Mouse (Mus musculus): Measurements from ENCODE around the gene Golt1a. TPM values are rescaled to one million over a fixed set of nuclear protein-coding genes. Genes with fewer than 3 reads are reported as not detected.

The Golt1a gene
- polyA plus RNA-seq, 1 experiment from 2014 or later: not detected

DNA sequence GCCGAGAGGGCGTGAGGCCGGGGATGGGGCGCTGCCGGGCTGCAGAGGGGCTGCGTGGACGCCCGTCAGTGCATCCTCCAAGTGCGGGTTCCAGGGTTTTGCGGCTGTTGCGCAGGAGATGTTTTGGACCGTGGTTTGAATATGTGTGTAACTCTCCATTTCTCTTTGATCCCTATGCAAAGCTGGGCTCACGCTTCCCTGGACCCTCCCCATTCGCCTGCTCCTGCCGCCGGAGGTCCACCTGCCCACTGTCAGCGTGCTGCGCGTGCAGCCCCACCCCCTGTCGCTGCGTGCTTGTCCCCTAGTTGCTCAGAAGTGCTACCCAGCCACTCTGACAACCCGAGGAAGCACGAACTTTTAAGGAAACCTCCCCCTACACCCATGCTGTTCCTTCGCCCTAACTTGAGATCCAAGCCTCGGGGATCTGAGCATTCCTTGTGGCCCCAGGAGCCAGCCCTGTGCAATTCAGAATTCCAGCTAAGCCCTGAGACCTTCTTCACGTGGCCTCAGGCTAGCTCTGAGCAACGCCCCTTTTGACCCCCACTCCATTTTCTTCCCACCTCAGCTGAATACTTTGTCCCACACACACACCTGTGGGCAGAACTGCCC, 54.5 kb downstream of the Golt1a start:
- H3K36me3 ChIP-seq: no peaks in the 10 kb centered on the region
- 3% methylated on average over 27 of the region's 27 CpGs for WGBS
- ATAC-seq (ENCODE audit: insufficient number of reproducible peaks, low FRiP score): no peak
- H3K9ac ChIP-seq: peak overlapping the region; percentile 68
- no peaks in the 10 kb centered on the region for H3K9me3 ChIP-seq (replicated peaks)
- H3K27ac ChIP-seq (ENCODE audit: poor library complexity, severe bottlenecking): no peak overlapping the region
- peaks cover 36% of the 10 kb centered on the region for H3K27me3 ChIP-seq (replicated peaks)
- peak overlapping the region; percentile 88 for H3K4me2 ChIP-seq
- peaks cover 45% of the 10 kb centered on the region for H3K4me1 ChIP-seq (replicated peaks)
- peak overlapping the region; percentile 61 for H3K4me3 ChIP-seq

DNA sequence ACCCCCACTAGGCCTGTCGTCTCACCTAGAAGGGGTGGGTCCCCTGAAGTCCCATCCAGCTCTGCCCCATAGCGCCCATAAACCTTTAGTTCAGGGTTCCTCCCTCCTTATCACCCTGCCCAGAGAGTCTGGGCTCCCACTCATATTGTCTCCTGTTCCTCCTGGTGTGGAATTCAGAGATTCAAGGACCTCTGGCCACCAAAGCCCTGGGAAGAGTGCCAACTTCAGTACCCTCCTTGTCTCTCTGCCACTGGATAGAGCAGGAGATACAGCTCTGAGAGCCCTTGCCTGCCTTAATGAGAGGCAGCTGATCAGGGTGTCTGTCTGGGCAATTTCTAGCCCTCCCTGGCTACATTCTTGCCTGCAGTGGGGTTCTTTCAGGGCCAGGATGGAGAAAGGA, 55.3 kb downstream of the Golt1a start:
- 34% methylated on average over 2 of the region's 2 CpGs for WGBS
- peaks cover 45% of the 10 kb centered on the region for H3K4me1 ChIP-seq (replicated peaks)
- no peaks in the 10 kb centered on the region for H3K9me3 ChIP-seq (replicated peaks)
- H3K4me2 ChIP-seq: no peak overlapping the region
- H3K4me3 ChIP-seq: no peak overlapping the region
- ATAC-seq (ENCODE audit: insufficient number of reproducible peaks, low FRiP score): no peak
- H3K9ac ChIP-seq: no peak overlapping the region
- no peaks in the 10 kb centered on the region for H3K36me3 ChIP-seq
- H3K27me3 ChIP-seq (replicated peaks): peaks cover 34% of the 10 kb centered on the region
- H3K27ac ChIP-seq (ENCODE audit: poor library complexity, severe bottlenecking): no peak overlapping the region

DNA sequence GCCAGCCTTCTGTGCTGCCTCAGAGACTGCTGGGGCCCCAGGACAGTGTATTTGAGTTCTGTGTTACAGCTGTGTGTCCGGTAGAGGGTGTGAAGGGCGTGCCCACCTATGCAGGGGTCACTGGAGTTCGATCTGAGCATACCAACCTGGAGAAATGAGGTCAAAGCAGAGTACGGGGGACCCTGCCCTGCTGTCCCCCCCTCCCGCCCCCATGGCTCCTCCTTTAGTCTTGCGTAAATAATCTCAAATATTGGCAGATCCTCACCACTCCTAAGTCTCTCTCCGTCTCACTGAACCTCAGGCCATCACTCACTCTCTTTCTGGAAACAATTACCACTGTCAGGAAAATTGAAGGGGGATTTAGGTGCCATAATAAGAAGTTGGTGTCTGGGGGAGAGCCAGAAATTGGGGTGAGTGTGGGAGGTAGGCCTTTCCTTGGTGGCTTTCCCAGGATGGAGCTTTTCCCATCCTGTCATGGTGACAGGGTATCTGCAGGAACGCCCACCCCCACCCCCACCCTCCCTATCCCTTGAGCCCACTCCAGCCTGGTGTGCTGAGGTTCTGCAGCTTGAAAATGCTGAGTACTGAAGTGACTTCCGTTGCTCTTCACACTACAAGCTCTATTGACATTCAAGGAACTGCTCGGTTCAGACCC, 57.5 kb downstream of the Golt1a start:
- ATAC-seq (ENCODE audit: insufficient number of reproducible peaks, low FRiP score): no peak
- Histone ChIP-seq H3K4me1 (replicated peaks) (peaks cover 45% of the 10 kb centered on the region), H3K9ac (no peak overlapping the region), H3K9me3 (replicated peaks) (no peaks in the 10 kb centered on the region), H3K4me3 (no peak overlapping the region), H3K4me2 (0 out of 2 replicates have a peak overlapping the region, but pooled peaks have one; percentile 35), H3K27me3 (replicated peaks) (peaks cover 34% of the 10 kb centered on the region), H3K27ac (ENCODE audit: poor library complexity, severe bottlenecking) (no peak overlapping the region), H3K36me3 (no peaks in the 10 kb centered on the region)
- WGBS: 51% methylated on average over 10 of the region's 10 CpGs

DNA sequence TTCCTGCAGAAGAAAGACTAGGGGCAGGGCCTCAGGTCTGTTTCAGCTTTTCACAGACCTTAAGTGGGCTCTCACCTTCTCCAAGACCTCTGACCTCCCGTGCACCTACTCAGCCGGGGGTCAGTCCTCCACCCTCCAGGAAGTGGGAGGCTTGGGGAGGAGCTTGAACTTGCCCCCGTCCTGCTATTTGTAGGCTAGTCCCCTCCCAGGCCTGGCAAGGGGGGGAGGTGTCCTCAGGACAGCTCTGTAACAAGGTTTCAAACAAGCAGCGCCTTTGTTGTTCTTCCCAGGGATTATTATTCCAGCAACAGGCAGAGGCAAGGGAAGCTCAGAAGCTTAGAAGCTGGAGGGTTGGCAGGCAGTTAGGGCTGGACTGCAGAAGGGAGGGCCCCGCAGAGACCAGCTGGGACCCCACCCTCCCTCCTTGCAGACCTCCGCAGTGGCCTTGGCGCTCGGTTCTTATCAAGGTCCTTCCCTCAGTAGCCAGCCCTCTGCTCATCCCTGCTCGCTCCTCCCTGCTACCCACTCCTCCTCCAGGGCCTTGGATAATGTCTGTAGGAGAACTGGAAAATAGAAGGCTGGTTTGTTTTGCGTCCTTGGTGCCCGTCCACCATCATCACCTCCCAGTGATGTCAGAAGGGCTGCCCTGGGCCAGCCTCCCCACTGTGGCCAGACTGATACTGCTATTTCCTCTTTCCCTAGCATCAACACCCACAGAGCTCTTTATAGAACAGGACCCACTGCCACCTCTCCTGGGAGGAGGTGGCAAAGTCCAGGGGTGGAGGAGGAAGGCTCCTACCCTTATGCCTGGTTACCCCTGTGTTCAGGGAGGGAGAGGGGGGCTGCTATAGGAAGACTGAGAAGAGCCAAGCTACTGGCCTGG, 58.2 kb downstream of the Golt1a start:
- H3K27ac ChIP-seq (ENCODE audit: poor library complexity, severe bottlenecking): no peak overlapping the region
- H3K9me3 ChIP-seq (replicated peaks): no peaks in the 10 kb centered on the region
- 6% methylated on average over 8 of the region's 11 CpGs for WGBS

DNA sequence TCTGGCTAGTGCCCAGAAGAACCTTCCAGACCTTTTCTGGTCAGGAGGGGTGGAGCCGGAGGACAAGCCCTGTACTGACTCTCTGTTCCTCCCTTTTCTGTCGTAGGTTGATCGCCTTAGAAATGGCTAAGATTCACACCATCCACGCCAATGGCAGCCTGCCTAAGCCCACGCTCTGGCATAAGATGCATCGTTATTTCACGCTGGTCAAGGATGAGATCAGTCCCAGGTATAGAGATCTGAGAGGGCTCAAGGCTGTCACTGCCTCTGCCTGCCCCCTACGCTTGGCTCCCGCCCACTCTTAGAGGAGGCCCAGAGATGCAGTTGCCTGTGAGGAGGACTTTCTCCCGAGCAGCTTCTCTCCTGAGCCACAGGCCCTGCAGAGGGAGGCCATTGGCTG, 59.0 kb downstream of the Golt1a start:
- 48% methylated on average over 10 of the region's 10 CpGs for WGBS
- Histone ChIP-seq H3K9ac (no peak overlapping the region), H3K27ac (ENCODE audit: poor library complexity, severe bottlenecking) (no peak overlapping the region), H3K4me2 (no peak overlapping the region), H3K4me3 (no peak overlapping the region), H3K9me3 (replicated peaks) (no peaks in the 10 kb centered on the region), H3K36me3 (no peaks in the 10 kb centered on the region), H3K27me3 (replicated peaks) (peaks cover 27% of the 10 kb centered on the region), H3K4me1 (replicated peaks) (peaks cover 47% of the 10 kb centered on the region)
- no peak for ATAC-seq (ENCODE audit: insufficient number of reproducible peaks, low FRiP score)

More for the DNA sequence above, 58.2 kb downstream of the Golt1a start:
- H3K4me3 ChIP-seq: no peak overlapping the region
- H3K27me3 ChIP-seq (replicated peaks): peaks cover 27% of the 10 kb centered on the region
- 0 out of 2 replicates have a peak, but pooled peaks have one; percentile 12 for ATAC-seq (ENCODE audit: insufficient number of reproducible peaks, low FRiP score)
- H3K9ac ChIP-seq: no peak overlapping the region
- H3K4me1 ChIP-seq (replicated peaks): peaks cover 52% of the 10 kb centered on the region
- peak overlapping the region; percentile 35 for H3K4me2 ChIP-seq
- H3K36me3 ChIP-seq: no peaks in the 10 kb centered on the region

DNA sequence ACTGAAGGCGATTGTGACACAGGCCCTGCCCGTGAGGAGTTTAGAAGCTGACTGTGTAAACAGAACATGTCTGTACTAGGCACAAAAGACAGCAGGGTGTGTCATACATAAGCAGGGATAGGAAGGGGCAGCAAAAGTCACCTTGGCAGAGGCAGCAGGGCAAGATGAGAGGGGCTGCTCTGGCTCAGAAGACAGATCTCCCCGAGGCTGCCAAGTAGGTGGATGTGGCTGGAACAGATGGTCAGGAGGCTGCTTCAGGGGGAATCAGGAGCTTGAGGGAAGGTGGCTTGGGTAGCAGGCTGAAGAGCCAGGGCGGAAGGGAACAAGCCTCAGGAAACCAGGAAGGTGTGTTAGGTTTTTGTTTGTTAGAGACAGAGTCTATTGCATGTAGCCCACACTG, 60.8 kb downstream of the Golt1a start:
- WGBS: 76% methylated on average over 4 of the region's 4 CpGs
- Histone ChIP-seq H3K9me3 (replicated peaks) (no peaks in the 10 kb centered on the region), H3K27me3 (replicated peaks) (peaks cover 10% of the 10 kb centered on the region), H3K4me2 (no peak overlapping the region), H3K9ac (no peak overlapping the region), H3K36me3 (no peaks in the 10 kb centered on the region), H3K27ac (ENCODE audit: poor library complexity, severe bottlenecking) (no peak overlapping the region), H3K4me1 (replicated peaks) (peaks cover 30% of the 10 kb centered on the region), H3K4me3 (no peak overlapping the region)
- no peak for ATAC-seq (ENCODE audit: insufficient number of reproducible peaks, low FRiP score)

DNA sequence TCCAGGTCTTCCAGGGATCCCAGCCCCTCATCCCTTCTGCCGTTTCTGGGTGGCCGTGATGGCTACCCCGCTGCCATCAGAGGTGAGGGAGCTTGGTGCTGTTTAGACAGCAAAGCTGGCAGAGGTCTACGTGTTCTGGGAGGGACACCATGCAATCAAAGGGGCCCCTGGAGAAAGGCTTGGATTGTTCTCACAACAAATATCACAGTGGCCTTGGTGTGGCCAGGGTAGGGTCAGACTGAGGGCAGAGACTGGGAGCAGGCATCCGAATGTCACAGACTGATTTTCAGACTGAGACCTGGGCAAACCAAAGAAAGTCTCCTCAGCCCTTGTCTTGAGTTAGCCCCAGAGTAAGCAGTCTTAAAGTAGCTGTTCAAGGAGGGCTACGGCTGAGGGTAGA, 61.8 kb downstream of the Golt1a start:
- Histone ChIP-seq H3K27ac (ENCODE audit: poor library complexity, severe bottlenecking) (no peak overlapping the region), H3K9me3 (replicated peaks) (no peaks in the 10 kb centered on the region), H3K9ac (no peak overlapping the region), H3K4me2 (no peak overlapping the region), H3K36me3 (no peaks in the 10 kb centered on the region), H3K4me1 (replicated peaks) (peaks cover 27% of the 10 kb centered on the region), H3K4me3 (no peak overlapping the region), H3K27me3 (replicated peaks) (no peaks in the 10 kb centered on the region; the same call in 1 of the 2 replicates)
- ATAC-seq (ENCODE audit: insufficient number of reproducible peaks, low FRiP score): no peak
- 64% methylated on average over 6 of the region's 6 CpGs for WGBS

DNA sequence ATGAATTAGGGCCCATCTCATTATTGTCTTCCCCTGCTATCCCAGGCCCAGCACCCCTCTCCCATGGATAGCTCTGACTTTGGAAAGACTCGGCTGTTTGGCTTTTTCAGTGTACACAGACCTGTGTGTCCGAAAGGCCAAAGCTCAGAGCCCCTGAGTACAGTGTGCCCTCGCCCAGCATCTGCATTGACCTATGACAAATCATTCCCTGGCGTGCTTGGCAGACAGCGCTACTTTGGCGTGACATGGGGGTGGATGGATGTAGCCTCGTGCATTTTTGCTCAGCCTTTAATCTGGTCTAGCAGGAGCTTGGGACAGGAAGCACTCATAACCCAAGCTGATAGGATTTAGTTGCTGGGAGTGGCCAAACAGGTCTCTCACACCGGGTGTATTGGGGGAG, 62.5 kb downstream of the Golt1a start:
- WGBS: 55% methylated on average over 8 of the region's 8 CpGs
- Histone ChIP-seq H3K4me1 (replicated peaks) (peaks cover 25% of the 10 kb centered on the region), H3K9ac (no peak overlapping the region), H3K36me3 (no peaks in the 10 kb centered on the region), H3K27me3 (replicated peaks) (no peaks in the 10 kb centered on the region), H3K27ac (ENCODE audit: poor library complexity, severe bottlenecking) (no peak overlapping the region), H3K4me3 (no peak overlapping the region), H3K4me2 (no peak overlapping the region), H3K9me3 (replicated peaks) (no peaks in the 10 kb centered on the region)
- ATAC-seq (ENCODE audit: insufficient number of reproducible peaks, low FRiP score): no peak

Other genes starting within 250 kb of the Golt1a start
- gene Ppp1r15b, start 178.7 kb upstream of the Golt1a start, polyA plus RNA-seq (2016; fragmentation: Nextera tagmentation; extraction: Ambion mirVana): 42.3 and 46.2 TPM in 2 replicates
- 18.7 and 19.4 TPM in 2 replicates for gene Plekha6, start 145.6 kb upstream of the Golt1a start, polyA plus RNA-seq (2016; fragmentation: Nextera tagmentation; extraction: Ambion mirVana)
- not detected in 2 replicates for gene Kiss1, start 12.1 kb downstream of the Golt1a start, polyA plus RNA-seq (2016; fragmentation: Nextera tagmentation; extraction: Ambion mirVana)
- gene Ren1, start 40.7 kb downstream of the Golt1a start, polyA plus RNA-seq (2016; fragmentation: Nextera tagmentation; extraction: Ambion mirVana): 0.18 TPM in 1 of 2 replicates, not detected in the other
- 1.7 and 2.1 TPM in 2 replicates for gene Etnk2, start 53.8 kb downstream of the Golt1a start, polyA plus RNA-seq (2016; fragmentation: Nextera tagmentation; extraction: Ambion mirVana)
- 6.6 and 6.8 TPM in 2 replicates for gene Sox13, start 114.6 kb downstream of the Golt1a start, polyA plus RNA-seq (2016; fragmentation: Nextera tagmentation; extraction: Ambion mirVana)

Data from heart, embryonic 12.5 days (tissue).